Mouse (Mus musculus) E14TG2a.4 (cell line): Measurements from ENCODE around the gene Mybpc1.

ENCODE experiments used
- CTCF ChIP-seq: conservative IDR thresholded peaks from 2 replicates; pipeline ENCODE4 v1.5.1; 2014; ENCODE audit warnings: low read length
- NANOG ChIP-seq: IDR thresholded peaks from 2 replicates; pipeline ENCODE4 v1.6.1; 2014; ENCODE audit warnings: borderline replicate concordance, low read length, mixed read lengths
- POU5F1 ChIP-seq: IDR thresholded peaks from 2 replicates; pipeline ENCODE4 v1.6.1; 2014; ENCODE audit warnings: low read length, borderline replicate concordance

DNA sequence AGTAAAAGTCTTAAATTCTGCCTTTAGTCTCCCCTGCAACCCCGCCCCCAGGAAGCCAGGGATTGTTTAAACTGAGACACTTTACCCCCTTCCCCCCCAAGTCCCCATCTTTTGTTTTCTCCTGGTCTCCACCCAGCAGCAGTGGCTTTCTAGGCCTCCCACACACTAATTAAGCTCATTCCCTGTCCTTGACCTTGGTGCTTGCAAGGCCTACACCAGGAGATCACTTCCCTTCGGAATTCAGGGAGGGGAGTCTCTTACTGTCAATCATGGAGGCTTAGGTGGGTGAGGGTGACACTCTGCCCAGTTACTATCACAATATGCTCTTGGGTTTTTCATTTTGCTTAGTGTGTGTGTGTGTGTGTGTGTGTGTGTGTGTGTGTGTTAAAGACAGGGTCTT, 57.3 kb downstream of the Mybpc1 start:
- TF ChIP-seq CTCF: no peak
- TF ChIP-seq POU5F1: no peak
- TF ChIP-seq NANOG: peak; percentile 67; the same call in 1 of the 2 replicates
